Mouse (Mus musculus) retina, postnatal 7 days (tissue): Measurements from ENCODE around the gene Plod1.

Source experiments
- DNase-seq: peaks from one replicate; pipeline ENCODE4 v3.0.0-alpha.2; 2012; ENCODE audit warnings: low read depth, low spot score

Plod1 gene

GRCm38 (mm10) chr4:147936331-147936954 is at the start of gene Plod1:
TSS of gene Plod1 (minus strand) at chr4:147936767.
- no peak for DNase-seq

- no peak for DNase-seq
These were observed 48.9 kb upstream of the Plod1 start, which contains the start of gene Nppb for GRCm38 (mm10) chr4:147985205-147986132. TSS of gene Nppb (plus strand) at chr4:147985788.

- DNase-seq, result no peak
These were observed 42.9 kb upstream of the Plod1 start for GRCm38 (mm10) chr4:147979441-147979860.

DNA sequence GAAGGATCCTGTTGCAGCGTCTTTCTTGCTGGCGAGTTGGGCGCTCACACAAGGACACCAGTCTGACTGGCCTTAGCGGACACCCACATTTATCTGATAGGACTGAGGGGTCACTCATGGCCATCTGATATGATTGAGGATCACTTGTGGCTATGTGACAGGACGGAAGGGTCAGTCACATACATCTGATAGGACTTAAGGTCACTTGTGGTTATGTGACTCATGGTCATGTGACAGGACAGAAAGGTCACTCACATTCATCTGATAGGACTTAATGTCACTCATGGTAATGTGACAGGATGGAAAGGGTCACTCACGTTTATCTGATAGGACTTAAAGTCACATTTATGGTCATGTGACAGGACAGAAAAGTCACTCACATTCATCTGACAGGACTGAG is 41.8 kb upstream of the Plod1 start:
- no peak for DNase-seq

GRCm38 (mm10) chr4:147977726-147978125 is 41.2 kb upstream of the Plod1 start:
- no peak for DNase-seq

- no peak for DNase-seq
These were observed 39.7 kb upstream of the Plod1 start for GRCm38 (mm10) chr4:147976237-147976636.

- DNase-seq, result no peak
These were observed 32.8 kb upstream of the Plod1 start for GRCm38 (mm10) chr4:147969337-147969736.

GRCm38 (mm10) chr4:147968816-147969215 is 32.2 kb upstream of the Plod1 start:
- no peak for DNase-seq

- no peak for DNase-seq
These were observed 29.1 kb upstream of the Plod1 start for GRCm38 (mm10) chr4:147965712-147966111.

DNA sequence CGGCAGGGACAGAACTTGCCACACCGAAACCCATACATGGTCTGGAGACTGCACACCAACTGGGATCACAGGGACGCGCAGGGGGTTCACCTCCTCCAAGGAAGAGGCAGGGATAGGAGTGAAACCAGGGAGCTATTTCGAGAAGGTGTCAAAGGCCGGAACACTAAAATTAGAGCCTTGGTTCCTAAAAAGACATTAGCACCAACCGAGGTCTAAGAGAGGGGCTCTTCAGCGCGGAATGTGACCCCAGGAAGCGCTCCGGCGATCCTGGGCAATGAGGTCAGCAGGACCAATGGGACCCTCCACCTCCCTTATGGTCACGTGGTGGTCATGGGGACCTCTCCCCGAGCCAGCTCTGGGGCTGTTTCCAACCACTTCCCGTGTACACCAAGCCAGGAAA is 27.1 kb upstream of the Plod1 start:
- DNase-seq, result no peak

- DNase-seq, result no peak
These were observed 26.2 kb upstream of the Plod1 start for GRCm38 (mm10) chr4:147962781-147963180.

DNA sequence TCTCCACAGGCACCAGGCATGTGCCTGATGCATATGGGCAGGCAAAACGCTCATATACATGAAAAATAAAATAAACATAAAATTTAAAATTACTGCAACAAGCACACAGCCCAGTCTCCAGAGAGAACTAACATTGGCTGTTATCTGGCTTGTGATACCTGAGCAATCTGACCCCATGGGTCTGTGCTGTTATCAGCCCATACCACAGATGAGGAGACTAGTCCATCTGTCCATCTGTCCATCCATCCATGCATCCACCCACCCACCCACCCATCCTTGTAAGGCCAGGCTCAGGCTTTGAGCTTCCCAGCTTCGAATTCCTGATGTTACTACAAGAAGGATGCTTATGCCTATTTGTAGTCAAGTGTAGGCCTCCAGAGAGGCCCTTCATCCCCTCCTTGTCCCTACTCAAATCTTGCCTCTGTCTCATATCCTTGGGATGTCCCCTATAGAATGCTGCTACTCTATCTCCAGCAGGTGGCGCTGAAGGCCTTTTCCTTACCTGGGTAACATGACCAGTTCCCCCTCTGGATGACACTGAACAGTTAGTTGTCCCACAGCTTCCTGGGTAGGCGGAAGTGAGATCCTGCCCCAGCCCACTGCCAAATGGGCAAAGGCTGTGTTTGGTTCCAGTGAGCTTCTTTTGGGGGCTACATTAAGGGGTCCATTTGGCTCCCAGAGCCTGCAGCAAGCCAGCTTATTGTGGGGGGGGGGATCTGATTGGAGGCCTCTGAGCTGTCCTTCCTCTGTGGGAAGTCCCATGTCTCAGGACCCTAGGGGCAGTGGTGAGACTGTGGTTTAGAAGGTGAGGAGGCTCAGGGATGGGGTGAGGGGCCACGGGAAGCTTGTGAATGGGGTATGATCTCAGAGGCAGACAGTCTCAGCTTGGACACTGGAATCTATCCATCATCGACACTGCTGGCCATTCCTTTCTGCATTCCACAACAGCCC is 23.6 kb upstream of the Plod1 start:
- peak; percentile 86 for DNase-seq

DNA sequence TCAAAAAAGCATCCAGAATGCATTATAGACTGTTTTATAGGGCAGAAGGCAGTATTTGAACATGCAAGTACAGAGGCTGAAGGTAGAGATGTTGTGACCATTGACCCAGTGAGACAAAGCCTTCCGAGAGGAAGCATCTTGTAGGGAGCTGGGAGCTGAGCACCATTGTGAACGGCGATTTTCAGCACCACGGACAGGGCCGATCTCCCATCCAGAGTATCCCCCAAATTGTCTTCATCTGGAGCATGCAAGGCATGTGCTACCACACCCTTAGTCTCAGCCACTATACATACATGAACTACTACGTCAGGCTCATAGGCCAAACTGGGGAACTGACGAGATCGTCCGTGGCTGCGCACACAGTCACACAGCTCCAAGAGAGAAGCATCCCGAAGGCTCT is 20.6 kb upstream of the Plod1 start:
- no peak for DNase-seq

DNA sequence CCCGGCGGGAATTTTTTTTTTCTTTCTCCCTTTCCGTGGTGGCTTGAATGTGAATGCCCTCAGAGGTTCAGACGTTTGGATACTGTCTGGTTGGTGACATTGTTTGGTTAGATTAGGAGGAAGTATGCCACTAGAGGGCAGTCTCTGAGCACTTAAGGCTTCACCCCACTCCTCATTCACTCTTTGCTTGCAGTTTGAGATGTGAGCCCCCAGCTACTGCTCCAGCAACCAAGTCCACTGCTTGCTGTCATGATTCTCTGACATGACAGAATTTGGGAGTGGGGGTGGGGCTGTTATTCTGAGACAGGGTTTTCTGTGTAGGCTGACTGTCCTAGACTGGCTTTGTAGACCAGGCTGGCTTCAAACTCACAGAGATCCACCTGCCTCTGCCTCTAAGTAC is 17.0 kb upstream of the Plod1 start:
- DNase-seq, result peak; percentile 40

DNA sequence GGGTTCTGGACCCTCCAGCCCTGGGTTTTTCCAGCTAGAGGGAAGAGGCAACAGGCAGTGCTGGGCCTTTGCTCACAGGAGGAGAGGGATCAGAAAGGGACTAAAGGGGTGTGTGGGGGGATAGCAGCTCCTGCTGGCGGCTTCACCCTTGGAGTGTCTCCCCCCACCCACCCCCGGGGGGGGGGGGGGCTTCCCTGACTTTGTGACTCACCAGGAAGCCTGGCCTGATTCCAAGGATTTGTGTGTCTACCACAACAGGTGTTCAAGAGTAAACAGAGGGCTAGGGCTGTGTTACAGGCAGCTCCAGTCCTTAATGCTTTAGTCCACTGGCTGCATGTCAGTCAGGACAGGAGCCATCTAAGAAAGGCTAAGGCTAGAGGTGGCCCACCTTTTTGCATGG is 10.9 kb upstream of the Plod1 start:
- DNase-seq, result no peak

DNA sequence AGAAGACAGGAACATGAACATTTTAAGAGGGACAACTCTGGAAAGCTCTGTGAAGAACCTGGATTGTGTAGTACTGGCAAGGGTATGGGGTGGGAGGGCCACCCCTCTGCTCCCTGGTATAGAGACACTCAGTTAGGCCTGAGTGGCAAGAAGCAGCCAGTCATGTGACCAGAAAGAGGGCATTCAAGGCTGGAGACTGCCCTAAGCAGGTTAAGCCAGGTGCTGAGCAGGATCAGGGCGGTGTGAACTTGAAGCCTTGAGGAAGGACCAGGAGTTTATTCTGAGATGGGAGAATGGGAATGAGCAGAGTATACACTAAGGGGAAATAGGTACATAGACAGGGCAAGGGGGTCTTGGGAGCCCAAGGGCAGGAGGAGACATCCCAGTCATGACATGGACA is 6.4 kb upstream of the Plod1 start:
- no peak for DNase-seq

GRCm38 (mm10) chr4:147941045-147942020 is 4.8 kb upstream of the Plod1 start:
- DNase-seq, result no peak

- peak; percentile 81 for DNase-seq
These were observed 4.0 kb upstream of the Plod1 start, which contains the start of gene 2510039O18Rik for GRCm38 (mm10) chr4:147940576-147941044. TSS of gene 2510039O18Rik (plus strand) at chr4:147940895.

- no peak for DNase-seq
These were observed 3.5 kb upstream of the Plod1 start for GRCm38 (mm10) chr4:147940111-147940510.
